Mouse (Mus musculus): ENCODE results near the gene Grik1. TPM values are rescaled to one million over a fixed set of nuclear protein-coding genes. Genes with fewer than 3 reads are reported as not detected.

Gene Grik1
- 10 to 100 TPM; 14.5 to 14.9 TPM for total RNA-seq (2021)

DNA sequence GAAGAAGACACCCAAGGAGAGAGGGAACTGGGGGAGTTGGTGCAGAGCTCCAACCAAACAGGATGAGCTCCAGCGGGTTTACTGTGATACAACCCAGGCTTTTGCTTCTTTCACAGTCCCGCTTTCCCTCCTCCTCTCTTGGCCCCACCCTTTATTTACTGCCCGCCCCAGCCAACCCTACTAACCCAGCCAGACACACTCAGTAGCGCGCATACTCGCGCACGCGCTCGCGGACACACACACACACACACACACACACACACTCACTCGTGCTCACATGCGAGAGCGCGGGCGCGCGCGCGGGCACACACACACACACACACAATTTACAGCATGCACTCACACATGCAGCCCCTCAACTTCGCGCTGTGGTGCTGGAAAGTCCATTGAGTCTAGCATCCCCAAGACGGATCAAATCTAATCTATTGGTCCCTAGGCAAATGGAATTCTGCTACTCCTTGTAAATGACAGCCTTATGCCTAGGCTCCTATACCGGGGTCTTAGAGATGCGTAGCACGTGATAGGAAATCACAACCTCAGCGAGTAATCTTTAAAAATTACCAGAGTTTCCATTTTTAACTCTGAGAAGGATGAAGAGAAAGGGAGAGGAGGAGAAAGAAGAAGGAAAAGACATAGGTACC is at the start of gene Grik1:
Gene Grik1, minus strand, starts transcription at position 134 of the 641 bp plus-strand sequence.
- peak; percentile 13 to 19 for DNase-seq

DNA sequence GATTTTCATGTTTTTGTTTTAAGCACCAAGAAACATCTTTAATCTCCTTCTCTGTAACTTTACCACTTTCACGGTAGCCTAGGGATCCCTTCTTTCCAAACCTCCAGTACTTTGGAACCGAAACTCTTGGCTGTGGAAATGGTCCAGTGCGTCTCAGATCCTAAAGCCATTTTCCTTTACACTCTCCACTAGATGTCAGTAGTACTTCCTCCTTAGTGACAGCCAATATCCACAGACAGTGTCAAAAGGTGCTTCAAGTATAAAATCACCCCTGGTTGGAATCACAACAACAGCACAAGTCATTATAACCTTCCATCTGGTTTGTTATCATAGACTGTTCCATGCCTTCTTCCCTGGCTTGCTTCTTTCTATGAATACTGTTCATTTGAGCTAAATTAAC is 4.1 kb upstream of the Grik1 start:
- DNase-seq = no peak

DNA sequence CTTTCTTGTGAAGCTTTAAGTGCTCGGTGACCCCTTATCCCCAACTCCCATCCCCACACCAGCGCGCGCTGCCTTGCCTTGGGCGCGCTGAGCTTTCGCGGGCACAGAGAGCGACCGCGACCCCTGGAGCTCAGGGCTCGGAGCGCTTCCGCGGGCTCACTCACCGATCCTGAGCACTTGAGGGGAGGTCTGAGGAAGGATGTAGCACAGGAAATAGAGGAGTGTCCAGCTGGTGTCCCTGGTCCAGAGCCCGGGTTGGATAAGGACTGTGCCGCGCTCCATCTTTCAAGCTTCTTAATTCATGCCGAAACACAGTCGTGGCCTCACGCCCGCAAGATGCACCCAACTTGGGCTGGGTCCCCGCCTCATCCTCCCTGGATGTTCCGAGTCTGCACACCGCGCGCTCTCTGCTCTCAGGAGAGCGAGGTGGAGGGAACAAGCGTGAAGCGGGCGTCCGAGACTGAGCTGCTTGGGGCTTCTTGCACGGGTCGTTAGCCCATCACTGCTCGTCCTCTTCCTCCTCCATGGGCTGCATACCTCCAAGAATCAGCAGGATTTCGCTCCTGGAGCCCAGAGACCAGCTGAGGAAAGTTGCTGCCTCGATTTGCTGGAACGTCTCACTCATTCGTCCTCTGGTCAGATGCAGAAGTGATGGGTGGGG is 514 bp downstream of the Grik1 start:
- DNase-seq = no peak

DNA sequence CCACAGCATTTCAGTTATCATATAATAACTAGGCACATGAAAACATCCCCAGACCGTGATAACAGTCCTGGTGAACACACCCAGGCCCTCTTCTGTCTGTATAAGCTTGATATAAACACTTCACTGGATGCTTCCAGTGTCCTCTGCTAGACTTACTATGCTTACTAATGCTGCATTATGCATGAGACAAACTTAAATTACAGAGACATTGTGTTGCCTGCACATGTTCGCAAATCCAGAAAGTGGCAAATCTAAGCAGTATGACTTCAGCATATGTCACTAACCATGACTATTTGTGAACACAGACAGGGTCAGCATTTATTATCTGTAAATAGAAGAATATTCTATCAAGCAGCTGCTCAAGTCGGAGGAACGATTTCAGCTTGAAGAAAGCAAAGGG is 31.7 kb downstream of the Grik1 start:
- DNase-seq = no peak

DNA sequence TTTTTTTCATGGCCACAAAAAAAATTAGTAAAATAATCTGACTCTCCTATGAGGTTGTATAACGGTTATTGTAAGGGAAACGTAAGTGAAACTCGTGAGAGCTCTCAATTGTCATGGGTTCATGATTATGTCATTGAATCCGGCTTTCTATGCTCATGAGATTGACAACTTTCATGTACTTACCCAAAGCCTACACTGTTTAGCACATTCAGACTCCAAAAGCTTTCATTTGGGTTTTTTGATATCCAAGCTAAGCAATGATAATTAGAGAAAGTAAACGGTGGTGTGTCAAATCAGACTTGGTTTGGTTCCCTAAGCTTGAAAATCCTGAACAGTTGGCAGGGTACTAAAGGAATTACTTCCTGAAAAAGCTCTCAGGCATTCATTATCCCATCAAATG is 33.0 kb downstream of the Grik1 start:
- DNase-seq = no peak

DNA sequence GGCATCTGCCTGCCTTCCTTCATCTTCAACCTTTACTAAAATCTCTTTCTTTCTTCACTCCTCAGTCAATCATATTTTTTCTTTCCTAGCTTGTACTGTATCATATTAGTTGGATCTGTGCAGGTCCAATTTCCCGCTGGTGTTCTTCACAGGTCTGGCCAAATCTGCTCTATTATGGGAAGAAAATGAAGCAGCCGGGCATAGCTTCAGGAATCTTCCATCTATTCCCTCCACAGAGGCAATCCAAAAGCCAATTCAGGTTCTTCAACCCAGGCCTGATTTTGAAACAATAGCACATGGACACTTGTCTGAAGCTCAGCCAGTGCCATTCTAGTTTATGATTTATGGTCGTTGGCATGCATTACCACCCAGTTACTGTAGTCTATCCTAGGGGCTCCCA is 34.0 kb downstream of the Grik1 start:
- no peak for DNase-seq

DNA sequence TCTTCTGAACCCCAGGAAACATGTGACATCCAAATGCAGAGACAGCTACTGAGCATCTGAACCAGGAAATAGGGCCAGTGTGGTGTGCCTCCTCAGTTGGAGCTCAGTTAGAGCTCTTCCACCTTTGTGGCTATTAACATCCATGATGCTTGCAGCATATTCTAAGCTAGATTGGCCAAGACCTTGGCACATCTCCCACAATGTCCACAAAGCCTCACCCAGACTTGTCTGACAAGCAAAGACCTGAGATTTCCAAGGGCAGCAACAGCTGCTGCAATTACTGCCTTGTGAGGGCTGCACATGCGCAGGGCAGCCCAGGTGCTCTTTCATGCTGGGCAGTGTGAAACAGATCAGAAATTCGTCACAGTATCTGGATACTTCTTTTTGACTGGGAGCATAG is 37.4 kb downstream of the Grik1 start:
- DNase-seq = no peak

DNA sequence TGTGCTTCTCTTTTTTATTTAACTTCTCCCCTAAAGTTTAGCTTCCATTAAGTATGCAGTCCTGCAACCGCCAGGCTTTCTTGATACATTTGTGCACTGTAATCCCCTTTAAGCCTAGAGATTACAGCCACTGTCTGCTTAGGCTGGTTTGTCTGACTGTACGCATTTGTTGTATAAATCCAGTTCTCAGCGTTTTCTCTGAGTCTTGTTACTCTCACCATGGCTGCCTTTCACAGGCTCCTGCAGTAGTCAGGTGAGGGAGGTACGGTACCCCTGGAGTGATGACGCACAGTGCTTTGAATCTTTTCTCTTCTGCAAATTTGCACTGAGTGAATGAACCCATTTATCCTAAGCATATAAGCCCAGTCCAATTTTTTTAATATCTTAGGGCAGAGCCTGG is 39.0 kb downstream of the Grik1 start:
- no peak for DNase-seq

DNA sequence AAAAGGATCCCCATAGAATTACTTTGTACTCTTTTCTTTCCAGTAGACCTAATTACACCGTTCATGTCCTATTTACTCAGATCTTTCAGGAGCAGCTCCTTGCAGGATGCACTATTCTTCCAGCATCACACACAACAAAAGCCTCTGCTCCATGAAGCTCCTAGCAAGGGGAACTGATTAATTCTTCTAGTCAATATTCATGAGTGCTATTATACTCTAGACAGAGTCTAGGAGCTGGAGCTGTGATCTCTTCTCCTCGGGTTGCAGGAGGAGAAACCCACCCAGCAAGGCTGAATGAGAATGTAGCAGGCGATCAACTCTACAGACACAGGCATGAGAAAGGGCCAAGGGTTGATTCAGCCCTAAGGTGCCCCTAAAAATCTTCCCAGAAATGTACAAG is 40.2 kb downstream of the Grik1 start:
- DNase-seq = no peak

DNA sequence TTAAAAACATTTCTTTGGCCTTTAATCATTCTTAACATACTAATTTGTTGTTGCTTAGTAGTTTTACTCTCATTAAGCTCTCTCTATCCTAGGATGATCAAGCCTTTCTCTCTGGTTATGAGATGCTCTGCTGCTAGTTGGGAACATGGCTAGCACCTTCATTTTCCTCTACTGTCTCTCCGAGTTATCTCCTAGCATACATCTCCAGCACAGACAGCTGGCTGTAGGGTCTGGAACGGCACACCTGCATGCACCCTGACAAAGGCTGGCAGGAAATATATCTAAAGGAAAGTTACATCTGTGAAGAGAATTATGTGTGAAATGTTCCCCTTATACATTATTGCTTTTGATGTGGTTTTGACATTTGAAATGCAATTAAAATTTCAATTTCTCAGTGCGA is 42.5 kb downstream of the Grik1 start:
- DNase-seq = no peak

DNA sequence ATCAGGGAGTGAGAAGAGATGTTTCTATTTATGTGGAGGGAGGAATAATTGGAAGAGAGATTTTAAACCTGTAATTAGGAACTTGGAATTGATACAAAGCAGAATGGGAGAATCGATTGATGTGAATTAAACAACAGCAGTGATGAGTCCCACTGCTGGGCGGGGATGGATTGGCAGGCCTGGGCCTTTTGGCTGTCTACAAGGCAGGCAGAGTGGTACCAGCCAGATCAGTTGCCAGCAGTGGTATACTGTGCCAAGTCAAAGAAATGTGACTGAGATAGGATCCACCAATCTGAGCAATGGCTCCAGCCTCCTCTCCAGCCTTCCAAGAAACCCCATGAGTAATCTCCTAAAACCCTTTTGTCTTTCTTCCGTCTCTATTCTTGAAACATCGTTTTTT is 45.4 kb downstream of the Grik1 start:
- DNase-seq = peak; percentile 7 to 11

DNA sequence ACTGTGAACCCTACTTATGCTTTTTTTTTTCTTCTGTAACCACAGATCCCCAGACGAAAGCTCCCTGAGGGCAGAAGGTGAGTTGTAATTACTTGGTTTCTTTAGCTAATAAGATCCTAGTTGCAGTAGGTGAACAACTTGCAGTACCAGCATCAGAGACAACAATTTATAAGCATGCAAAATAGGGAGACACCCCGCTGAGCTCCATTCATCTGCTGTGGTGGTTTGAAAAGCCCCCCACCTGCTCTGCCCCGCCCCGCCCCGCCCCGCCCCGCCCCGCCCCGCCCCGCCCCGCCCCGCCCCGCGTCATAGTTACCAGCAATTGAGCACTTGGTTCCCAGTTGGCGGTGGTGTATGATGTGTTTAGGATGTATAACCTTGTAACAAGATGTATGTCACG is 64.4 kb downstream of the Grik1 start:
- DNase-seq = no peak

DNA sequence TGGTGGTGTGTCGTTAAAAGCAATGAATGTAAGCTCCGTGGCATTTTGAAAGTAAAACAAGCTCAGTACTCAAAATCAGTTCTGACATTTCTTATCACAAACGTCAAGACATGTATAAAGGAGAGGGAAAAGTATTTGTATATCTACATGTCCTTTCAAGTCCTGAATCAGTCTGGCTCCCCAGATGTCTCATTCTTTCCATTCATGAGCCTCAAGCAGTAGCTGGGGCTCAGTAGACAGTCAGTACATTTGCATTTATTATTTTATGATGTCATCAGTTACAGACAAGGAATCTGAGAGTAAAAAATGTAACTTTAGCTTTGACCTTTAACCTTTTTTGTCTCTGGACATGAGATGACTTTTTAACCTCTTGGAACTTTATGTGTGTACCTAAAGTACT is 68.1 kb downstream of the Grik1 start:
- no peak for DNase-seq

DNA sequence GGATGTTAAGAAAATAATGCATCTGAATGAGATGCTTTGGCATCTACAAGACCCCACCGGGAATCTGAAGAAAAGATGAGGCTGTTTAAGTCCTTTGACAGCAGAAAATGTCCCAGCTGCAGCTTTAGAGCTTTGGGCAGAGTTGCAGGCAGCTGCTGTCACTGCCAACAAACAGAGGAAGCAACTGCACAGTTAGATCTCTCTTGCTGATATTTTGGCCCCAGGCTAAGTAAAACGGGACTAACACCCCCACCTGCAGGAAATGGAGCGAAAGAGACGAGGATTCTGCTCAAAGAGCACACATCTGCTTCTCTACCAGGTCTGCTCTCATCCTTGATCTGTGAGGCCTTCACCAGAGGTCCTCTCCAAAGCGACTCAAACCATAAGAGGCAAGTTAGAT is 77.5 kb downstream of the Grik1 start:
- no peak for DNase-seq

DNA sequence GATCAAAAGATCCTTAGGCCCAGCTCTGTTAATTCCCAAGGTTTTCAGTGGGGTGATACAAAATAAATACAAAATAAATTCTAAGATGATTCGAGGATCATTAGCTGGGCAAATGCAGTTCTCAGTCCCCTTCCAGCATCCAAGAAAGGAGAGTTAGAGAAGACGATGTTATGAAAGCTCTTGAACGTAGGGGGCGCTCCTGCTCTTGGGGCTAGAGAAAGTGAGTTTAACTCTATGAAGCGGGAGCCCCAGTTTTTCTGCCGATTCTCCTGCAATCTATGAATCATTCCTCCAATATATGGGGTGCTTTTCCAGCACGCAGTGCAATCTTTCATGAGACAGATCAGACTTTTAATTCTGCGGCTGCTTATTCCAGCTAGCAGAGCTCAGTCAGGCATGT is 78.2 kb downstream of the Grik1 start:
- no peak for DNase-seq

DNA sequence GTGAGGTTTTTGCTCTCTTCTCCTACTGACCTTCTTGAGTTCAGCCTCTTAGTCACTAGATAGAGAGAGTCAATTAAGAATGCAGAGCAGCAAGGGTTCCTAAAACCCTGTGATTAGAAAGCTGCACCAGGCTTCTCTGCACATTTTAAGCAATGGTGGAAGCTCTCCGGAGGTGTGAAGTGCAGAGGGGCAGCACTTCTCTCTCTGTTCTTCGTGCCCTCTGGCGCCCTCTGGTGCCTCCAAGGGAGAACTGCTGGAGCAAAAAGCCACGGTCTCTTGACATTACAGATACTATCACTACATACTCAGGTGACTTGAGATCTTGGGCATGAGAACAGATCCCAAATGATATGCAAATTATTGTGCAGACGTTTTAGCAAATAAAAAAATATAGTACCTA is 85.7 kb downstream of the Grik1 start:
- peak; percentile 57 to 66 for DNase-seq

DNA sequence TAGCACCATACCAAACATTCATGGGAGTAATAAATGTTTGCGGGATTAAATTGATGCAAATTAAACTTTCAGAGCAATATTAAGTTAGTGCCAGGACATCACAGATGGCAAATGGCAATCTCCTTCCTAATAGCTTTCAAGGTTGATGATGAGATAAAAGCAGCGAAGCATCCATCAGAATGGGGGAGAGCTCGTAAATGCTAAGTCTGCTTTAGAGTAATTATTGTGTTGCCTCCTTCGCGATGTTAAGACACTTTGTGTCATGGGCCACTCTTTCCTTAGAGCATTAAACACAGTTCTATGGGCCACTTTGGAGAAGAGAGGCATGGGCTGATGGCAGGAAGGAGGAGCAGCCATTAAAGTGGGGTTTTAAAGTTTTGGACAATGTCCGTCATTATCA is 86.1 kb downstream of the Grik1 start:
- no peak for DNase-seq

DNA sequence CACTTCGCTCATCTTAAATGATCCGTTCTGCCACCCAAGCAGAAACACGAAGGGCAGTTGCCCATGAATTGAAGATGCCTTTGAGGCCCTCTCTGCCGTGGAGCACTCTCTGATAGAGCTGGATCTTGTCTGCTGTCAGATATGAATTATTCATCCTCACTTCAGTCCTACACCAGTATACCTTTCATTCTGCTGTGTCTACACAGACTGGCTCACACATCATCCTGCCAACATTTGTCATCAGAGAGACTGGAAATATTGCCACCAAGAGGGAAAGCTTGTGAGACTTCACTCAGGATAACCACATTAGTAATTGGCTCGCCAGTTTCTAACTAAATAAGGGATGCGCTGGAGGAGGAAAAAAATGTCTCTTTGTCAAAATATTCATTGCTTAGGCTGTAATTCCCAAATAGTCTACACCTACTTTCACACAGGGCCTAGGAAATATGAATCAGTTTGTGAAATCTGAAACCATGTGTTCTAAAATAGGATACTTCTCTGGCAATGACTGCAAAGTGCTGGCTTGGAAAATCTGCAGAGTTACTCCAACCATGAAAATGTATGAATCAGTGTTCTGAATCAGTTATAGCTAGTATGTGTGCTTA is 102.5 kb downstream of the Grik1 start:
- DNase-seq = no peak

DNA sequence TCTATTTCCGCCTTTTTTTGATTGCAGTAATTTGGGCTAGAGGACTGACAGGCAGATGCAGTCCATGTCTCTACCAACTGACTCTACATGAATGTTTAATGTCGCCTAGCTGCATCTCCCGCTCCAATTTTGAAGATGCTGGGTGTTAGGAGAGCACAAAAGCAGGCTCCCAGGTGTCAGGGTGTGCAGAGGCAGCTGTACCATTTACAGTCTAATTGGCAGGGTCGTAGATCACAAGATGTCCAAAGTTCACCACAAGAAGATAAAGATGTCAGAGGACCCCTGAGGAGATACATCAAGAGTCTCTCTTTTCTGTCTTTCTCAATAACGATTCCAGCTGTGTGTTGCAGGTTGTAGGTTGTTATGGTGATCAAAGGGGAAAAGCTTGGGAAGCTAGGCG is 111.3 kb downstream of the Grik1 start:
- no peak for DNase-seq

DNA sequence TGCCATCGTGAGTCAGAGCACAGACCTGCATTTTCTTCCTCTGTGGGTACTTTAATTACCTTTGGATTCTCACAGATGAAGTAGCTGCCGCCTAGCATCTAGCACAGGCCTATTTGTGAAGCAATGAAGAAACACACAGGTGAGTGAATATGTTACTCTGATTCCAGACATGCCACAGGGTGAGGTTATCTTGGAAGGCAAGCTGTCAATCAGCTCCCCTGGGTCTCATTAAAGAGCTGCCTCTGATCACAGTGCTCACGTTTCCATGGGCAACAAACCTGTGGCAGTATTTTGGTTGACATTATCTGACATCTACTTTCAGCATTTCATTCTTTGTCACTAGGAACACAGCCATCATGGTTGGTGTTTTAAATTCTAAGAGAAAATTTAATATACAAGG is 112.7 kb downstream of the Grik1 start:
- no peak for DNase-seq

DNA sequence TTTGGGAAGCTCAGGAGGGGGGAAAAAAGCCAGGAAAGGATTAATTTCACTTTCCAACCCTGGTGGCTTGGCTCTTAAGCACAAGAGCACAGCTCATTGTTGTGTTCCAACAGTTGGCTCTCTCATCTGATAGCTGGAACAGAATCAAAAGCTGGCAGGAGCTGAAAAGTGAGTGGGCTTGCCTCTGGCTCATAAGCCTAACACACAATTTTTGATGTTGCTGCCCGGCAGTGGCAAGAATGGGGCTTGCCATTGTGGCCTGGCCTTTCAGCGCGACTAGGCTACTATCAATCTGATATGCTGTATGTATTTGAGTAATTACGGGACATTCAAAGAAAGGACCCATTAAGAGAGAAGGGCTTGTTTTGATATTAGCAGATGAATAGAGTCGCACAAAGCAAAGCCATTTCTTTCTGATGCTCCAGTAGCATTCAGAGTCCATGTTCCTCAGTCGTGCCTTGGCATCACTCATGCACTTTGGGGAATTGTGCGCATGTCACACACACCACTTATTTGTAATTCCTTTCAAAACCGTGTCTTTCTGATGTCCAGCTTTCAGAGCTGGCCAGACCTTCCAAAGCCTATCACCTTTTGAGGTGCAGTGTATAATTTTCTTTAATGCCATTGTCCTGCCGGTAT is 115.9 kb downstream of the Grik1 start:
- DNase-seq = peak; percentile 59 to 68

DNA sequence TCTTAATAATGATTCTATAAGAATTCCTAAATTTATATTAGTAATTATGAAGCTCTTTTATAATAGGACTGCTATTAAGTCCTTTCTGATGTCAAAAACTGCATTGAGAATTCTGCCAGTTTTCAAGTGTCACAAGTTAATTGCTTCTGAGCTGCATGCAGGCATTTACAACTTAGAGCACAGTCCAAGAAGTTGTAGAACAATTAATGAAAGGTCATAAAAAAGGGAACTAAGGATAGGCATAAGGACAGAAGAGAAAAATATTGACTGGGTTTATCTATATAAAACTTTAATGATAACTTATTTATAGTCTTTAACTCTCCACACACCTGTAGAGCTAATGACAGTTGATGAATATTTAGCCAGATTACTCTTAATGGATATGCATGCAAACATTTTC is 123.5 kb downstream of the Grik1 start:
- DNase-seq = no peak

DNA sequence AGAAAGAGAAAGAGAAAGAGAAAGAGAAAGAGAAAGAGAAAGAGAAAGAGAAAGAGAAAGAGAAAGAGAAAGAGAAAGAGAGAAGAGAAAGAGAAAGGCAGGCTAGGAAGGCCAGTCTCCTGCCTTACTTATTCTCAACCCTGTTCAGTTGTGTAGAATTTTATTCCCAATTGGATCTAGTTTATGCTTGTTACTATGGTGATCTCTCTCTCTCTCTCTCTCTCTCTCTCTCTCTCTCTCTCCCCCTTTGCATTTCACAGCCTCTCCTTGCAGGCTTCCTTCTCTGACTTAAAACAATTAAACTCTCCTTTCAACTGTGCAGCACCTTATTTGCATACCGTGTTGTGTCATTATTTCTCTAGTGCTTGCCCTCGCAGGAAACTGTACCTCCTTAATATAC is 147.5 kb downstream of the Grik1 start:
- no peak for DNase-seq

DNA sequence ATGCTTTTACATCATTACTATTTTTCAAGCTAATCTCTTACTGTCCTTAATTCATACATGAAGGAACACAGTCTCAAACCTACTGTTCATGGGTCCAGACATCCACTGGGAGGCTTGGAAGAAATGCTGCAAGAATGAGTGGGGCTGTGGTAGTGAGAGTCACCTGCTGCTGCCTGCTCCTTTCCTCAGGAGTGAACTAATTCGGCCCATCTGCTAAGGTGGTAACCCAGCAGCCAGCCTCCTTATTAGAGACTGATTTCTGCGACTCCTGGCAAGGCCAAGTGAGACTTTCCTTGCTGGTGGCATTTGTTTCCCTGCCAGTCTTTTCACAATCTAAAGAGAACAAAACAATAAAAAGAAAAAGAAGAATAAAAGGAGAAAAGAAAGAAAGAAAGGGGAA is 147.9 kb downstream of the Grik1 start:
- DNase-seq = no peak
